Mouse (Mus musculus) layer of hippocampus, adult 11-12 months (tissue): ENCODE data around the gene Adh5.
"Not testable (repeated sequence)": the region's sequence is repeated elsewhere in the genome, so short reads cannot be mapped to it uniquely, and the experiment has no call there.

Source experiments
- DNase-seq: peaks from one replicate; pipeline ENCODE4 v3.0.0; 2022; ENCODE audit warnings: low spot score

Gene Adh5

DNA sequence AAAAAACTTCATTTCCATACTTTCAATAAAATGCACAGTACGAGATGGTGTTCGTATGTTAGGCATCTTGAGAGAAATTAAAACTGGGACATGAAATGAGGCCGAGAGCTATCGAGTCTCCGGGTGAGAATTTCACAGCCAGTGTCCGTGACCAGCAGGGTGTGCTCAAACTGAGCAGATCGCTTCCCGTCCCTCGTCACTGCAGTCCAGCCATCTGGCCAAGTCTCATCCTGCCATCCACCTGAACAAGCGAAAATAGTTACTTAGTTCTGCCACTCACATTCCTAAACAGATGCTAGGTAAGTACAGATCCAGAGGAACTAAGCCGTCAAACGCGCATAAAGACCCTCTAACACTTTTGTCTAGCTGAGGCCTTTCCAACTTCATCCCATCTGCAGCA lies 17.4 kb downstream of the Adh5 start:
- no peak for DNase-seq

DNA sequence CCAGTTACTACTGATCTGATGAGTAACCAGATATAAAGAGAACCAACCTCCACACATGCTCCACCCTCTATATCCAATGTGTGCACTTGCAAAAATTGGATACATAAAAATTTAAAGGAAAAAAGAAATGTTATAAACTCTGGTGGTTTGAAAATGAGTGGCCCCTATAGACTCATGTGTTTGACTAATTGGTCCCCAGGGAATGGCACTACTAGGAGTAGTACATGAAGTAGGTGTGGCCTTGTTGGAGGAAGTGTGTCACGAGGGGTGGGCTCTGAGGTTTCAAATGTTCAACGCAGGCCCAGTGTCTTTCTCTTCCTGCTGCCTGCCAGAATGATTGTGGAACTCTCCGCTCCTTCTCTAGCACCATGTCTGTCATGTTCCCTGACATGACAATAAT lies 18.9 kb downstream of the Adh5 start:
- DNase-seq, result no peak

DNA sequence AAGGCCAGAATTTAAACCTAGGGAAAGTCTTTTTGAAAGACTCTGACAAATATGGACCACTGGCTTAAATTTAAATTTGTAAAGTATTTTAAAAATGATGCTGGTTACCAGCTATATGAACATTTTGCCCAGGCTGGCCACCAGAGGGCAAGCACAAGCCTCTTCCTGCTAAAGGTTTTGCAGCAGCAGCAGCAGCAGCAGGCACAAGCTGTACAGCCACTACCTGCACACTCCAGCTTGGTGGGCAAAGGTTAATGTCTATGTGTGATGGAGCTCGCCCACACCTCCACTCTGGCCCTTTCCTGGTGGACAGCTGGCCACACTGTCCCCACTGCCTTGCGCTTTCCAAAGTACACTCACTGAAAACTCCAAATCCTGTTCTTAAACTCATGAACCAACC lies 20.2 kb downstream of the Adh5 start:
- no peak for DNase-seq

DNA sequence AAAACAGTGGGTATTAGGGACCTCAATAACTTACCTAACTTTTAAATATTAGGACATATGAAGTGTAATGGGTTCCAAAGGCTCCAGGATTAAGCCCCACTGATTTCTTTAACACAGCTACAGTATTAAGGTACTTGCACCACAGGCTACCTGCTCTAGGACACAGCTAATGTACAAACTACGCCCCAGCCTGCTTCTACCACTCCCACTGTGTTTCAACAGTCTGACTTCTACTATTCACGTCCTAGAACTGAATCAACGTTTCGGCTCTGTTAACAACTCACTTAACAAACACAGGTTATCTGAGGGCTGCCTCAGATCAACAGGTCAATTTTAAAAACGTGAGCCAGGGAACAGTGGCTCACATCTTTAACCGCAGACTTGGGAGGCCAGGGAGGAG lies 20.9 kb downstream of the Adh5 start:
- no peak for DNase-seq

DNA sequence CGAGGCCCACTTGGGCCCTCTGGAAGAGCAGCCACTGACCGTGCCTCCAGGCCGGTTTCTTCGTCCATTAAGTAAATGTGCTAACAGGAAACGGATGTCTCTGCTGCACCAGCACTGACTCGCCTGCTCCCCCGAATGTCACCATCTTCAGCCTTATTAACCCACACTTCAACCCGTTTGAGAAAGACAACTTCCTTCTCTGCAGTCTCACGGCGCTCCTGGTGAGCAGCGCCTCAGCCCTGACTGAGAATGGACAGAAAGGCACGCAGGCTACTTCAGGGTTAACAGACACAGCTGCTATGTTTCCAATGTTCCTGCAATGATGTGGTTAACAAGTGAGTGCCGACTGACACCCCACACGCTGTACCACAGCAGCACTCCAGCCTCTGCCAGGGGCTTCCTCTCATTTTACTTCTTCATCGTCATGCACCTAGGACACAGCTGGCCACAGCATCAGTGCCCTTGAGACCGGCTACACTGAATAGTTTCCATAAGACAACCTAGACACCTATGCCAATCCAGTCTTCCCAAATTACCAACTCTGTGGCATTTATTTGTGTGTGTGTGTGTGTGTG lies 21.8 kb downstream of the Adh5 start:
- DNase-seq, result no peak

DNA sequence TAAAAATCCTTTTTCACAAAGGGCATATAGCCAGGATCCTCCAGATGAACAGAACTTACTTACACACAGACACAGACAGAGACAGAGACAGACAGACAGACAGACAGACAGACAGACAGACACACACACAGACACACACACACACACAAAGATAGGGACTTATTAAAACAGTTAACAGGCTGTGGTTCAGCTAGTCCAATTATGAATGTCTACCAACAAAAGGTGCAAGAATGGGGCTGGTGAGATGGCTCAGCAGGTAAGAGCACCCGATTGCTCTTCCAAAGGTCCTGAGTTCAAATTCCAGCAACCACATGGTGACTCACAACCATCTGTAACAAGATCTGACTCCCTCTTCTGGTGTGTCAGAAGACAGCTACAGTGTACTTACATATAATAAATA lies 23.8 kb downstream of the Adh5 start:
- DNase-seq, result not testable (repeated sequence)

DNA sequence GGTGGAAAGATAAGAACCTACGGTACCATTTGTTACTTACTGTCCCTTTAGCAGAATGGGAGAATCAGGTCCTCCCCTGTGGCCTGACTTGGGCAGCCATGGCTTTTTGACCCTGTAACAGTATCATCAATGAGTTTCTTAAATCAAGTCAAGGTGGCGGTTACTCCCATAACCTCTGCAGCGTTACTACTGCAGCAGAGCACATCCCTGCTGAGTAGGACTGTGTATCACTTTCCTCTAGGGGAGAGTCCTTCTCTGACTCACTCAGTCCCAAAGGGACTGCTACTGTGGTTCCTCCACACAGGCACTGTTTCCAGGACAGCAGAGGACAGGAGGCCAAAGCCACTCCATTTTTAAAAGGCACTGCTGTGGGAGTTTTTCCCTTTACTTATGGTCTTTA lies 28.2 kb downstream of the Adh5 start:
- DNase-seq, result no peak

DNA sequence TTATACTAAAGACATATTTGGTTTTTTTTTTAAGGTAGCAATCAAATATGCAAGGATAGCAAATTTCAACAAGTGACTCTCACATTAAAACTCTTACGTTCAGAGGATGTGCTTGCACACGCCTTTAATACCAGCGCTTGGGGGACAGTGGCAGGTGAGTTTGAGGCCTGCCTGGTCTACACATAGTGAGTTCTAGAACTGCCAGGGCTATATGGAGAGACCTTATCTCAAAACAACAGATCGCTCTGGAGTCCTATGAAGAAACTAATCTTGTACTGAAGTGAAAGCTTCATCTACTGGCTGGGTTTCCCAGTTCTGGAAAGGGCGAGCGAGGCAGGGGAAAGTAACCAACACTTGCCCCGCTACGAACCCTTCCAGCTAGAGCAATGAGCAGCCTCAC lies 36.6 kb downstream of the Adh5 start:
- DNase-seq, result no peak

DNA sequence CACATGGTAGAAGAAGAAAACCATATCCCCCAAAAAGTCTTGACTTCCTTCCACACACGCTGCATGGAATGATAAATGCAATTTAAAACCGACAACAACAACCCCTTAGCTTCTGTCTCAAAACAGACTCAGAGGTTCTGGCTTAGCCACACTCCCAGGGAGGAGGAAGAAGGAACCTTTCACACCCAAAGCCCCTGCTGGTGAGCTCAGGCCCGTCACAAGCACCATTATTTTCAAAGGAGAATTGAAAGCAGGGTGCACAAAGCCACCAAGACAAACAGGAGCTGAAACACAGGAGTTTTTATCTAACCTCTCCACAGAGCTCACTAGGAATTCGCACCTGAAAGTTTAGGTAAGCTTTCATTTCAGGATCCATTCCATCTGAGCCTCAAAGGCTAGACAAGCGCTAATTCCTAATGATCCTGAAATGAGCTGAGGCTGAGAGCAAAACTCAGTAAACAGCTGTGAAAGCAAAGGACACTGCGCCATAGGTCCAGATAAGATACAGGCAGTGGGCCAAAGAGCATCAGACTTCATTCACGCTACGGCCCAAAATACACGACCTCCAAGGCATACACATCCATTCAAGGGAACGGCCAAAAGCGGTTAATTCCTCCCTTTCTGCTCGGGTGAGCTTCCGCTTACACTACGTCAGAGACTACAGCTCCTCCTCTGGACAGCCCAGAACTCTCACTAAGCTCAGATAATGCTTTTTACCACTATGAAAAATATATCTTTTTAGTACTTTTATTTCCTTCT lies 38.8 kb downstream of the Adh5 start:
- no peak for DNase-seq

DNA sequence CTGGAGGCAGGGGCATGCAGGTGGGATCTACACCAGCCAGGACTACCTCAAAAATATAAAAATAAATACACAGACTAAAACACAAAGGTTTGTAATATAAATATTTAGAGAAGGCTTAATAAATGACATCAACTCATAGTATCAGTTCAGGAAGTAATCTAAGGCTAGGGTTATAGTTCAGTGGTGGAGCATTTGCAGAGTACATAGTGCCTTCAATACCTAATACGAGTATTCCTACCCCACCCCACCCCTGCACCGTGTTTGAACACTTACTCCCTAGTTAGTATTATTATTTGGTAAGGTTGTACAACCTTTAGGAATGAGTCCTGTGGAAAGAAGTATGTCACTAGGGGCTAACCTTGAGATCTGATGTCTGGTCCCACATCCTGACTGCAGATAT lies 40.3 kb downstream of the Adh5 start:
- DNase-seq, result no peak

DNA sequence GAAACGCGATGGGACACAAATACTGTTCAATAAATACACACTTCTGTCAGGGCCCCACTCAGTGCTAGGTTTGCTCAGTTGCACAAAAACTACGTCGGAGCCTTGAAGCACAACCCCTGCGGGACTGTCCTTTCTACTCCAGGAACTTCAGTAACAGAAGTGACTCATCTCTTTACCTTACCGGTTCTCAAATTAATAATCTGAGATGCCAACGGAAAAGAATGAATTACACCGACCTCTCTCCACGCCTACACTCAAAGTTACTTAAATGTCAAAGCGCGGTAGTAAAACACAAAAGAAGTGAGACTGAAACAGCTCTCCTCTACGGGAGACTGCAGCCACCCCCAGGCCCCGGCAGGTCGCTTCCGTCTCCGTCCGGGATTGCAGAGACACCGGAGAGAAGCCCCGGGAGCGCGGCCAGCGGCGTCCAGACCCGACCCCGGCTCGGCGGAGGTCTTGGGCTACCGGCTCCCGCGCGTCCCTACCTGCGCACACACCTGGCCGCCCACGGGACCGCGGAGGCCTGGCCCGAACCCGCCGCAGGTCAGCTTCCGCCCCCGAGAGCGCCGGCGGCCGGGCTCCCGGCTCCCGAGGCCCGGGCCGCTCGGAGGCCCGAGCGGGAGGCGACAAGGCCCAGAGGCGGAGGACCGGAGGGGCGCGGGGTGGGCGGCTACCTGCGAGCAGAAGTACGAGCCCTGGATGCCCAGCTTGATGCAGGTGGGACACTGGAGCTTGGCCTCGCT lies 45.9 kb downstream of the Adh5 start:
- DNase-seq, result no peak

DNA sequence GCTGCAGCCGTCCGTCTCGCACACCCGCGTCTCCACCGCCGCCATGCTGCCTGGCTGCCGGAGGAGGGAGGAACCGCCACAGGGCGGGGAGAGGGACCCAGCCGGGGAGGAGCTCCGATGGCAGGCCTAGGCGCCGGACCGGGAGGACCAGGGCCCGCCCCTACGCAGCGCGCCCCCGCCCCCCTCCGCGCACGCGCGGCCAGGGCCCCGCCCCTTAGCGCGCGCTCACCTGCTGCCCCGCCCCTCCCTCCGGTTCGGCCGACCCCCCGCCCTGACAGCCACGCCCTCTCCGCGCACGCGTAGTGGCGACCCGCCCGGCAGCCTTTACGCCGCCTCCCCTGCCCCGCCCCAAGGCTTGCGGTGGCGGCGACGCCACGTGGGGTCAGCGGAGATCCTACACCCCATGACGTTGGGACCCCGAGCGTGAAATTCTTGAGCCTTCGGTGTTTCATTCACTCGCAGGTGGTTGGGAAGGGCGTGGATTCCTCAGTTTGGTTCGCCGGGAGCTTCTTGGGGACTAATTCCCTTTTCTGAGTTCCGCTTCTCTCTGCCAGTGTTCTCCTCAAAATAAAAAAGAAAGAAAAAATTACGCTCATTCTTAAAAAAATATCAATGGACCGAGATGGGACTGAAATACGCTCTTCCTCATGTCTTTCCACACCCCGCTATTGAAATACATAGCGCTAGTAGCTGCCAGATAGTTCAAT lies 46.6 kb downstream of the Adh5 start, which contains the start of gene Metap1:
Gene Metap1, minus strand, starts transcription at position 189 of the 707 bp plus-strand sequence.
- peak; percentile 94 for DNase-seq

DNA sequence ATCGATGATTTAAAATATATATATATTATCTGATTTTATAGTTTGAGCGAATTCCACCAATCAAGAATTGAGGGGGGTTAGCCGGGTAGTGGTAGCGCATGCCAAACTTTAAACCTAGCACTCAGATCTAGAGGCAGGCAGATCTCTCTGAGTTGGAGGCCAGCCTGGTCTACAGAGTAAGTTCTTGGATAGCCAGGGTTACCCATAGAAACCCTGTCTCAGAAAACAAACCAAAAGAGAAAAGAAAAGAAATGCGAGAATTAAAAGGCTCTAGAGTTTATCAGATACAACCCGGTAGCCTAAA lies 47.1 kb downstream of the Adh5 start:
- DNase-seq, result no peak

DNA sequence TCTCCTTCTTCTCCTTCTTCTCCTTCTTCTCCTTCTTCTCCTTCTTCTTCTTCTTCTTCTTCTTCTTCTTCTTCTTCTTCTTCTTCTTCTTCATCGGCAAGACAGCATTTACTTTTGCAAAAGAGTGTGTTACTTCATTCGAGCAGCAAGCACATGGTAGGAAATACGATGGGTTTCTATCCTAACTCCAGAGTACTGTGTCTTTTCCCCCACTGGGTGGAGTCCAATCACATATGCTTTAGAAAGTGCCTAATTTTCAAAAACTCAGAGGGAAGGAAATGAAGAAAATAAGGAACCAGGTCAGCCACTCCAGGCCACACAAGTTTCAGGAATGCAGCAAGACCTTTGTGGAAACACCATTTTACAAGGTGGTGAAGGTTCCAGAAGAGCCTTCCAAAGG lies 50.8 kb downstream of the Adh5 start:
- DNase-seq, result no peak

DNA sequence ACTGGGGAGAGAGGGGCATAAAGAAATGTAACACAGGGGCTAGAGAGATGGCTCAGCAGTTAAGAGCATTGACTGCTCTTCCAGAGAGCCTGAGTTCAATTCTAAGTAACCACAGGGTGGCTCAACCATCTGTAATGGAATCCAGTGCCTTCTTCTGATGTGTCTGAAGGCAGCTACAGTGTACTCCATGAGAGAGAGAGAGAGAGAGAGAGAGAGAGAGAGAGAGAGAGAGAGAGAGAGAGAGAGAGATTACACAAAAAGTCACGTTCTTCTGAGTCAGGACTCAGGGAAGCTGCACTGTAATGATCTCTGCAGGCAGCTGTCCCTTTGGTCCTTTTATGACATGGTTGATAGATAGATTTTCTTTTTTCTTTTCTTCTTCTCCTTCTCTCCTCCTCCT lies 51.7 kb downstream of the Adh5 start:
- DNase-seq, result no peak

DNA sequence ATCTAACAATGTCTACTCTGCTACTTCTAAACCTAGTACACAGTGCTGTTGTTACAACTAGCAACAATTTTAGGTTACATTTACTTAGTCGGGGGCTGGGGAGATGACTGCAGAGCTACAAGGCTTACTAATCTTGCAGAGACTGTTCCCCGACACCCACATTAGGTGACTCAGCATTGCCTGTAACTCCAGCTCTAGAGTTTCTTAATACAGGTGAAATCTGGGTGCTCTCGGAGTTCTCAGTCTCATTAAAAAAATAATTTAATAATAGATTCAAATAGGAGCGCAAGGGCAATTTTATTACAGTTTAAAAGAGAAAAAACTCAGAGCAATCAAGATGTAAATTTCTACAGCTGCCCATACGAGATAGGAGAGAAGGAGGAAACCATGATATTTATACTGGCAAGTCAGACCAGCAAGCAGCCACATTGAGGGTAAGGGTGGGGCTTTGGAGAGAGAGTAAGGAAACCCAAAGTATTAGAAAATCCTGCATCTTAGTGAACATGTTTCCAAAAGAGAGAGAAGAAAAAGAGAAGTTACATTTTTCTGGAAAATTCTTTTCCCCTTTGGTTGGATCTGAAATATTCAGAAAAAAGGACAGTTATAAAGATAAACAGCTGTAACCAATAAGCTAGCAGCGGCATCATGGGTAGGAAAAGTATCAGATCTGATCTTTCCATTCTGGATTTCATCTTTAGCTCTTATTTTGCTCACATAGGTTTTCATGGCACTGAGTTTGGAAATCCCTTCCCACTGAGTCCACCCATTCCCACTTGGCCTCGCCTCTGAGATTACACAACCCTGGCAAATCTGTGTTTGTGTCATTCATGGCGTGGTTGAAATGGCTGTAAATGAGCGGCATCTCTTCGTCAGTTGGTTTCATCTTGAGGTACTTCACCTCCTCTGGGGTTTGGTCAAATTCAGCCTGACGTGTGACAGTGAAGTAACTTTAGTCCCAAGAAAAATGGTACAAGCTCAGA lies 52.6 kb downstream of the Adh5 start:
- DNase-seq, result no peak

DNA sequence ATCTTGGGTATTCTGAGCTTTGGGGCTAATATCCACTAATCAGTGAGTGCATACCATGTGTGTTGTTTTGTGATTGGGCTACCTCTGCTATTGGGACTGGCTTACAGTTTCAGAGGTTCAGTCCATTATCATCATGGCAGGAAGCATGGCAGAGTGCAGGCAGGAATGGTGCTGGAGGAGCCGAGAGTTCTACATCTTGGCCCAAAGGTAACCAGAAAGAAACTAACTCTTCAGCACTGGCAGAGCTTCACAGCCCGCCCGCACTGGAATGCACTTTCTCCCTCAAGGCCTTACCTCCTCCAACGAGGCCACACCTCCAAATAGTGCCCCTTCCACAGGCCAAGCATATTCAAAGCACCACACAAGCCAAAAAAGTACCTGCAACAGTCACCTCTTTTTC lies 55.8 kb downstream of the Adh5 start:
- DNase-seq, result no peak

DNA sequence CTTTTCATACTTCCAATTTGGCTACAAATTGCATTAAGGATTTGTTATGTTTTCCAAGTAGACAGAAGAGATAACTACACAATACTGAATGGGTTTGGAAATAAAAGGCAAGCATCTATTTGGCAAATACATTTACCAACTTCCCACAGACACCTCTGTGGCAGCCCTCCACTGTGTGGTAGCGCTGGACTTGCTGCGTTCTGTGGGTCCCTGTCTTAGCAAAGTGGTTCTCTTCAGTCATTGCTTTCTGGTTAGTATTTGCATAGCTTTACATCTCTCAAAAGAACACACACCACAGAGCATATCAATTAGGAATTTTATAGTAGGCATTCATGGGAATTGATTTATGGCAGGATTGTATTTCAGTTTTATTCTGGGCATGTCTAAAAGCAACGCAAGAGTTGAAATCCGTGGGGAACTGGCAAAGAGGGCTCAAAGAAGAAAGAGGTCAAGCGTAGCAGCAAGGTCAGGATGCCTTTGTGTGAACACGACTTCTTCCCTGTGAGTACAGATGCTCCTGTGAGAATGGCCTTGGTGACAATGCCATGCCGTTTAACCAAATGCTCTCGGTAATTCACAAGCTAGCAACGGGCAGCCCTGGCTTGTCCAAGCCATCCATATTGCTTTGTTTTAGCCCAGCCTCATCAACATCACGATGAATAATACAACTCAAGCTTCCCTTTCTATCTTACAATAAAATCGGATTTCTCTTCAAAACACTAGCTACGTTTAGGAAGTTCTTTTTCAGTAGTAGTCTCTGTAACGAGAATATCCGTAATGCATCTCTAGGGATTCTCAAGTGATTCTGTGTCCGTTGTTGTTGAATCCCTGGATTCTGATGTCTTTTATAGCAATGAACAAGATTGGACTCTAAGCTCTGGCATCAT lies 57.2 kb downstream of the Adh5 start:
- no peak for DNase-seq

DNA sequence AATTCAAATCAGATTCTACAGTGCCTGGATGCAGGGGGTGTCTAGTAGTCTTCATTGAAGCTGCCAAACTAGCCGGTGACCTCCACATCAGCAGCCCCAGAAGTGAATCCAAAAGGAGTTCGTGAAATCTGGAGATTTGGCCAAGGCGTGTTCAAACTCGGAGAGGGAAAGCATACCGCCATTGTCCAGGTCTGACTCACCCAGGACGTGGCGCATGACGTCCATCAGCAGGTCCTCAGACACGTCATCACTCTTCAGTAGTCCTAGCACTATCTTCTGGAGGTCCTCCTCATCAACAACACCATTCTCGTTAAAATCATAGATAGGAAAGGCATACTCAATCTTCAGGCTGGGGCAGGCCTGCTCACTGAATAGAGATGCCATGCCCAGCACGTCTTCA lies 60.9 kb downstream of the Adh5 start:
- no peak for DNase-seq
